Mouse (Mus musculus) cerebellum, adult 8-10 months (tissue): Measurements from ENCODE around the gene Rasgrp1.

Experiments
- DNase-seq: peaks from one replicate; pipeline ENCODE4 v3.0.0; 2022

Rasgrp1 gene

GRCm38 (mm10) chr2:117342547-117343239 is at the start of gene Rasgrp1:
Rasgrp1 (minus strand) TSS chr2:117343001.
- no peak for DNase-seq

GRCm38 (mm10) chr2:117389925-117390892 is 47.4 kb upstream of the Rasgrp1 start:
- no peak for DNase-seq

- DNase-seq, result no peak
Measured at GRCm38 (mm10) chr2:117389460-117389859, 46.7 kb upstream of the Rasgrp1 start.

GRCm38 (mm10) chr2:117388121-117388520 is 45.3 kb upstream of the Rasgrp1 start:
- no peak for DNase-seq

DNA sequence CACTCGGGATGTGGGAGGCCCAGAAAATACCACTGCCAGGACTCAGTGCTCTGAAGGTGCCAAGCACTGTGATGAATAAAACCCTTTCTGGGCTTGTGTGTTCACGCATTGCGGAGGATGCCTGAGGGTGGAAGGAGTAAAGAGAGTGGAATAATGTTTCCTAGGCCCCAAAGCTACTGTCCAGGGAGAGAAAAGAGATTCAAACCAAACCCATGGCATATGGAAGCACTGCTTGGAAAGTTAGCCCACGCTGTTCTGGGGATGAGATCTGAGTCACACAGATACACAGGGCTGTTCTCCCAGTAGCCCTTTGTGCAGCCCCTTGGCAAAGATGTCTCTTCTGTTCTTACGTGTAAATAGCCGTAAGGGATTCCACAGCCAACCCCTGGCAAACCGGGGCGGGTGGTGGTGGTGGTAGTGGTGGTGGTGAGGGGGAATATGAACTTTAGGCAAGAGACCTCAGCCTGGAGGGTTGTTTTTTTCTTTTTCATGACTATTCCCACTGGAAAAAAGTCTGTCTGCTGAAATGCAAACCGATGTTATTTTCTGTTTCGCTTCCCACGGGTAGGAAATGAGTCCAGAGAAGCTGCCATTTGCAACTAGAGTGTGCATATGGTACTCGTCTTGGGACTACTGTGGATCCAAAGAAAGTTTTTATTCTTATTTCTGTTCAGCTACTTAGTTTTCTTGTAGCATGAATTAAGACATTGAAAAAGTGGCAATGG is 44.3 kb upstream of the Rasgrp1 start:
- DNase-seq, result no peak

GRCm38 (mm10) chr2:117386036-117386590 is 43.3 kb upstream of the Rasgrp1 start:
- no peak for DNase-seq

GRCm38 (mm10) chr2:117381314-117381713 is 38.5 kb upstream of the Rasgrp1 start:
- no peak for DNase-seq

DNA sequence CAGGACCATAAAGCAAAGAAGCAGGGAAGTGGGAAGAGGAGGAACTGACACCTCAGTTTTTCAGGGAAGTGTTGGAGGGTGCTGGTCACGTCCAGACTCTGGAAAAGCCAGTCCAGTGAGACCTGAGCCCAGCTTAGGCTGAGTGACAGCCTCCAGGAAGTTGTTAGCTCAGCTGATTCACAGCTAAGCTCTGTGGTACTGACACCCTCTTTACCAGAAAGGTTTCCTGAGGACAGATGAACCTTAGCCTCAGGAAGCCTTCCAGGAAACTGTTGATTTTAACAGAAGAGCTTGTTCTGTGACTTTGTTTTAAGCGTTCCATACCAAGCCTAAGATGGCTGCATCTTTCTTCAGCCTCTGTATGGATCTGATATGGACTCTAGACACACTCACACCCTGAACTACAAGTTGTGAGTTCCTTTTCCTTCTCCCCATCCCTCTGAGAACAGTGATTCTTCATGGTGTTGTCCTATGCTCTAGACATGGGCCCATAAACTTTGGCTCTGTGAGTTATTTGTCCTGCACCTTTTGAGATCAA is 31.6 kb upstream of the Rasgrp1 start:
- no peak for DNase-seq

- no peak for DNase-seq
Measured at GRCm38 (mm10) chr2:117371706-117372105, 28.9 kb upstream of the Rasgrp1 start.

GRCm38 (mm10) chr2:117366478-117366877 is 23.7 kb upstream of the Rasgrp1 start:
- no peak for DNase-seq

GRCm38 (mm10) chr2:117364056-117364455 is 21.3 kb upstream of the Rasgrp1 start:
- DNase-seq, result no peak

- DNase-seq, result no peak
Measured at GRCm38 (mm10) chr2:117357939-117358338, 15.1 kb upstream of the Rasgrp1 start.

GRCm38 (mm10) chr2:117352305-117353123 is 9.7 kb upstream of the Rasgrp1 start:
- no peak for DNase-seq

GRCm38 (mm10) chr2:117350138-117350537 is 7.3 kb upstream of the Rasgrp1 start:
- no peak for DNase-seq

DNA sequence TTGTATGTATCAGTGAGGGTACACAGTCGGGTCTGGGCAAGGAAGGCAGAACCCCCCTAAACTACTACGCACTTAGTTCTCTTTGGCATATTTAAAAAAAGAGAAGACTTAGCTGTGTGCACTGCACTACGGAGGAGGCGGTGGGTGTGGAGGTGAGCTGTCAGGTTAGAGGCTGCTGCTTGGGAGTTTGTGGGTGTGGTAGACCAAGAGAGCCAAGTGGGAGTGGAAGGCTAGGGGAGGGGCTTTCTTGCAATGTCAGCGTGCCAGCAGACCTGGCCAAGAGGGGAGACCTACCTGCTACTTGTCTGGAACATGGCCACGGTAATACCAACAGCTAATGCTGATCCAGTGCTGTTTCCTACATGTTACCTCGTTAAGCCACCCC is 431 bp upstream of the Rasgrp1 start:
- DNase-seq, result no peak

DNA sequence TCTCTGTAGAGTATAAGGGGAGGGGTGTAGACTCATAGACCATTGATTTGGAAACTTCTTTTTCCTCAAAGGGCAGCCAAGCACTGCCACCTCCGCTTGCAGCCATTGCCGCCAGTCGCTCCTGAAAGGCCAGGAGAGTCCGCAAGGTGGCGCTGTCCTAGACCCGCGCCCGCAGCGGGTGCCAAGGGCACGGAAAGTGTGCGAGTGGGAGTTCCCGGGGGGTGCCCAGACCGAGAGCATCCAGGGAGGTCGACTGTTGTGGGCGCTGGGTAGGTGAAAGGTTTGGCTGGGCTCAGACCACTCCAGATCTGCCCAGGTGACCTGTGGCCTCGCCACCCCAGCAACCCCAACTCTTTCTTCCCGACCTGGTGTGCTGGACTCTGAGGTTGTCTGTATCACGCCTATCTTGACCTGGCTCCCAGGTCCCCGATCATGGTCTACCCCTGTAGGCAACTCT is 683 bp downstream of the Rasgrp1 start:
- peak; percentile 11 for DNase-seq

DNA sequence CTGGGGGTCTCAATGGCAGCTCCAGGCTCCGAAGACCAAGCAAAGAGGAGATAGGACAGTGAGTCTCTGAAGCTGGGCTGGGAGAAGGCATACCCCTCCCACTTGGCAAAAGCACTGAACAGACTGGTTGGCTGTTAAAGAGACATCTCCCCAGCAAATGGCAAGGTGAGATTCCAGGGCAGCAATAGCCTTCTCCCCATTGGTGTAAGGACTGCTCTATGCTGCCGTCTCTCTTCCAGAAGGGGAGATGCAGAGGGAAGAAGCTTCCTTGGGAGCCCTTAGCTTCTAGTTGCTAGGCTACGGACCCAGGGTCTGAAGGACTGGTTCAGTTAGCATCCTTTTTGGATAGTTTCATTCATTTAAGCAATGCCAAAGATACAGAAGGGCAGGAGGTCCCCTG is 4.3 kb downstream of the Rasgrp1 start:
- DNase-seq, result no peak

DNA sequence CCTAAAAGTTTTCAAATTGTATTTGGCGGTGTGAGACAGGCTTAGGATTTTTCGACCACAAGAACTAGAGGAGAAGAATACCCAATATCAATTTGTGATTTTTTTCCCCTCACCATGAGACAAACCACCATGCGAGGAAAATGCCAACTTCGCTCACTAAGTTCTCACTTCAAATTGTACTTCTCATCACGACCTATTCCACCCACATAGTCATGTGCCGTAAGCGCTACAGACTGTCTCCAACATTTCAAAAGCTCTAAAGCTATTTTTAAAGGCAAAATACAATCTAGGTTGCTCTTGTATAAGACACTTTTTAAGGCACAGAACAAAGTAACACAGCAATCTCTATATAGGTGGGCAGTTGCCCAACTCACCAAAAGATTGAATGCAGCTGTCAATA is 4.9 kb downstream of the Rasgrp1 start:
- DNase-seq, result no peak

DNA sequence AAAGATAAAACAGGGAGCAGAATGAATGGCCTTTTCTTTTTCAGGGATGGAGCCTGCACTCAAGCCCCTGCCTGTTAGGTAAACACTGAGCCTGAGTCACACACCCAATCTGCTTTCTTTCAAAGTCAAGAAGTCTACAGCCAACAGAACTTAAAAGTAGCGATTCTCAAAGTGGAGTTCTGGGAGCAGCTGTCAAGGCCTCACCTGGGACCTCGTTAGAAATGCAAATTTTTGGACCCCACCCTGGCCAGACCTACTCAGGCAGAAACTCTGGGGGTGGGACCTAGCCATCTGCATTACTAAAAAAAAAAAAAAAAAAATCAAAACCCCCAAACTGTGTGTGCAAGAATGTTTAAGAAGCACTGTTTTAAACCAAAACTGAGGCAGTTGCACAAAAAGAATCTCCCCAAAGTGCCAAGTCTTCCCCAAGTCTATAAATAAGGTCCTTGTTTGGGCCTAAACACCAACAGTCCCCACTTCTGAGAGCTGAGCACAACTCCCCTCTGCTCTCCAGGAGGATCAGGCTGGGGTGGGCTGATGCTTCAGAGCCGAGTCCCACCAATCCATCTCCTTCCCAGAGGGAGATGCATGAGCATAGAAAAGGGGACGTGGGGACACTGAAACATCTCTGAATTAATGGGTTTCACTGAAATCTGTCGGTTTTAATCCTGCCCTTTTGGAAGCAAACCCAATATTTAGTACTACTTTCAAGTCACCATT is 5.7 kb downstream of the Rasgrp1 start:
- no peak for DNase-seq

GRCm38 (mm10) chr2:117335552-117336188 is 7.1 kb downstream of the Rasgrp1 start:
- no peak for DNase-seq

DNA sequence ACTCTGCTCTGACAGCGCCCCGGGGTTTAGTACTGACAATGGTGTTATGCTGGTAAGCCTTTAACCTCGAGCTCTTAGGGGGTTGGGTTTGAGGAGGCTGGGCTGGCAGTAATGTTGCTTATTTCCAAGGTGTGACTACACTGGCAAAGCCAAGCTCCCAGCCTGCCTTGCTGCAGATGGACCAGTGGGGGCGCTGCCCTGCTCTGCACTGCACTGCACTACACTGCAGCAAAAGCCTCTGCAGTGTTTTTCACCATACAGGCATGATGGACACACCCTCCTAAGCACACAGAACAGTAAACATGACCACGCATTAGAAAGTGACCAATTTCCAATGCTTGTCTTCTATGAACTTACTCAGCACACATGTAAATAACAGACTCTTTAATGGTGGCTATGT is 11.2 kb downstream of the Rasgrp1 start:
- no peak for DNase-seq
